Mouse (Mus musculus): ENCODE measurements at regions not wholly inside any gene's neighbourhood (a gene's known extent, or its start where the extent isn't known, plus 50 kb on each side); places are given as distances from the start of the nearest gene placed in this dataset.
A peak's percentile ranks its signal among the peaks of the same experiment; 100 is the strongest.

DNA sequence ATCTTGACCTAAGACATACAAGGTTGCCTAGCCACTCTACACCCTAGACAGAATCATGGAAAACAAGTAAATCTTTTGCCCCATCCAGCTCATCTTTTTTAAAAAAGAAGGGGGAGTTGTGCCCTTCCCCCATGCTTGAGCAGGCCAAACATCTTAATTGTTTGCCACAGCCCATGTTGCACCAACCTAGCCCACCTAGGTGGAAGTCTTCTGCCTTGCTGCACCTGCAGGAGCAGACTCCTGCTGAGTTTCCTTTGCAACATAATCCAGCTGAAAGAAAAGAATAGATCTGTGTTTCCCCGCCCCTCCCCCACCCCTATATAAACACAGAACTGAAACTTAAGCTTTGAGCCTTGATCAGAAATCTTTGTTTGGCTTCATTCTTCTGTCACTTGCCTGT is 1992.9 kb upstream of the Gm38303 start:
- TF ChIP-seq CTCF (IDR thresholded peaks at IDR 0.05; ENCODE audit: low read depth, low read length), result no peak
- peak; percentile 92 for TF ChIP-seq EP300 (IDR thresholded peaks at IDR 0.05; ENCODE audit: insufficient read depth, low read depth, low read length)
